Mouse (Mus musculus) forebrain, embryonic 16.5 days (tissue): ENCODE measurements around the gene Gm45213. TPM values are rescaled to one million over a fixed set of nuclear protein-coding genes. Genes with fewer than 3 reads are reported as not detected.

Experiments used
- ATAC-seq: fragments of 200-750 bp; cut with Nextera tagmentation; 2 replicates; pipeline ENCODE4 v1.8.0; 2017; ENCODE audit warnings: mild to moderate bottlenecking, moderate library complexity
- H3K27ac ChIP-seq: fragments of 300-500 bp; sonication (generic); 2 replicates; pipeline ENCODE4 v1.5.1; 2014; ENCODE audit warnings: low read length, control low read depth
- H3K27me3 ChIP-seq: fragments of 300-500 bp; sonication (generic); replicated peaks from 2 replicates; pipeline ENCODE4 v1.6.1; 2014; ENCODE audit warnings: low read length; ENCODE audit not compliant: control insufficient read depth, insufficient read depth
- H3K36me3 ChIP-seq: fragments of 300-500 bp; sonication (generic); 2 replicates; pipeline ENCODE4 v1.6.1; 2014; ENCODE audit not compliant: control insufficient read depth, insufficient read depth
- H3K4me1 ChIP-seq: fragments of 300-500 bp; sonication (generic); replicated peaks from 2 replicates; pipeline ENCODE4 v1.6.1; 2014; ENCODE audit warnings: low read length; ENCODE audit not compliant: control insufficient read depth, insufficient read depth
- H3K4me2 ChIP-seq: fragments of 300-500 bp; sonication (generic); 2 replicates; pipeline ENCODE4 v1.6.1; 2014; ENCODE audit warnings: mild to moderate bottlenecking, low read length, control low read depth
- H3K4me3 ChIP-seq: fragments of 300-500 bp; sonication (generic); replicated peaks from 2 replicates; pipeline ENCODE4 v1.5.1; 2014; ENCODE audit warnings: mild to moderate bottlenecking, low read length, control low read depth
- H3K9ac ChIP-seq: fragments of 300-500 bp; sonication (generic); replicated peaks from 2 replicates; pipeline ENCODE4 v1.6.1; 2014; ENCODE audit warnings: low read depth, low read length, control low read depth
- H3K9me3 ChIP-seq: fragments of 300-500 bp; sonication (generic); 2 replicates; pipeline ENCODE4 v1.6.1; 2016; ENCODE audit warnings: low read length; ENCODE audit not compliant: control insufficient read depth
- WGBS: fragments of 180-500 bp; shearing (Covaris S2); extraction: QIAGEN DNeasy Blood & Tissue Kit; methylation state at CpG from one replicate; pipeline ENCODE4 v1.1.7; 2014; 5-methylcytosine and 5-hydroxymethylcytosine counted together
- polyA plus RNA-seq: library from polyadenylated mRNA; unstranded; fragments of >200 nt; fragmentation: Nextera tagmentation; extraction: Ambion mirVana; gene quantifications from 2 replicates; pipeline ENCODE4 v1.2.1, GENCODE M21; 2015

The Gm45213 gene
- polyA plus RNA-seq, 1 experiment from 2014 or later = not detected

GRCm38 (mm10) chr7:66076411-66076810, 33.0 kb downstream of the Gm45213 start:
- Histone ChIP-seq H3K9me3 (no peaks in the 10 kb centered on the region), H3K27ac (0 out of 2 replicates have a peak overlapping the region, but pooled peaks have one; percentile 16), H3K4me1 (peaks cover 20% of the 10 kb centered on the region), H3K4me3 (no peak overlapping the region), H3K27me3 (no peaks in the 10 kb centered on the region), H3K4me2 (no peak overlapping the region), H3K9ac (no peak overlapping the region), H3K36me3 (peaks cover 23% of the 10 kb centered on the region; the same call in 1 of the 2 replicates)
- 63% methylated on average over 2 of the region's 2 CpGs for WGBS
- ATAC-seq = no peak

- H3K27me3 ChIP-seq = no peaks in the 10 kb centered on the region
- peak; percentile 100 for ATAC-seq
- under 1% methylated on average over 64 of the region's 65 CpGs for WGBS
- H3K4me2 ChIP-seq = peak within 1 kb of the TSS; percentile 96
- H3K36me3 ChIP-seq = peaks cover 24% of the 10 kb centered on the region
- peak within 1 kb of the TSS; percentile 71 for H3K9ac ChIP-seq
- H3K4me1 ChIP-seq = peaks cover 20% of the 10 kb centered on the region
- no peaks in the 10 kb centered on the region for H3K9me3 ChIP-seq
- H3K4me3 ChIP-seq = peak within 1 kb of the TSS; percentile 95
- peak within 1 kb of the TSS; percentile 79 for H3K27ac ChIP-seq
Measured at GRCm38 (mm10) chr7:66079364-66080230, 36.2 kb downstream of the Gm45213 start, which contains the start of gene Selenos. Gene Selenos (plus strand): TSS chr7:66079649.

GRCm38 (mm10) chr7:66080231-66080613, 36.8 kb downstream of the Gm45213 start:
- Histone ChIP-seq H3K36me3 (peaks cover 23% of the 10 kb centered on the region), H3K9ac (peak overlapping the region; percentile 71), H3K27ac (no peak overlapping the region), H3K4me3 (peak overlapping the region; percentile 95), H3K9me3 (no peaks in the 10 kb centered on the region), H3K4me2 (peak overlapping the region; percentile 96), H3K27me3 (no peaks in the 10 kb centered on the region), H3K4me1 (peaks cover 20% of the 10 kb centered on the region)
- 41% methylated on average over 5 of the region's 5 CpGs for WGBS
- ATAC-seq = no peak

- 86% methylated on average over 6 of the region's 6 CpGs for WGBS
- Histone ChIP-seq H3K9me3 (no peaks in the 10 kb centered on the region), H3K36me3 (peaks cover 40% of the 10 kb centered on the region), H3K9ac (no peak overlapping the region), H3K27ac (no peak overlapping the region), H3K4me2 (no peak overlapping the region), H3K27me3 (no peaks in the 10 kb centered on the region), H3K4me1 (peaks cover 14% of the 10 kb centered on the region), H3K4me3 (no peak overlapping the region)
- no peak for ATAC-seq
Measured at GRCm38 (mm10) chr7:66083757-66084156, 40.4 kb downstream of the Gm45213 start.

GRCm38 (mm10) chr7:66084546-66084945, 41.1 kb downstream of the Gm45213 start:
- Histone ChIP-seq H3K27ac (no peak overlapping the region), H3K4me1 (peaks cover 12% of the 10 kb centered on the region), H3K36me3 (peaks cover 46% of the 10 kb centered on the region), H3K9me3 (no peaks in the 10 kb centered on the region), H3K4me3 (no peak overlapping the region), H3K27me3 (no peaks in the 10 kb centered on the region), H3K9ac (no peak overlapping the region), H3K4me2 (no peak overlapping the region)
- WGBS = 87% methylated on average over 7 of the region's 7 CpGs
- ATAC-seq = no peak

GRCm38 (mm10) chr7:66087652-66088051, 44.2 kb downstream of the Gm45213 start:
- WGBS = 94% methylated on average over 4 of the region's 4 CpGs
- no peaks in the 10 kb centered on the region for H3K27me3 ChIP-seq
- no peaks in the 10 kb centered on the region for H3K9me3 ChIP-seq
- H3K36me3 ChIP-seq = peaks cover 57% of the 10 kb centered on the region
- no peak overlapping the region for H3K27ac ChIP-seq
- H3K4me2 ChIP-seq = no peak overlapping the region
- no peak overlapping the region for H3K4me3 ChIP-seq
- H3K9ac ChIP-seq = no peak overlapping the region
- no peaks in the 10 kb centered on the region for H3K4me1 ChIP-seq
- ATAC-seq = no peak

GRCm38 (mm10) chr7:66088077-66088476, 44.7 kb downstream of the Gm45213 start:
- H3K4me3 ChIP-seq = no peak overlapping the region
- H3K9me3 ChIP-seq = no peaks in the 10 kb centered on the region
- ATAC-seq = no peak
- no peak overlapping the region for H3K9ac ChIP-seq
- WGBS = 89% methylated on average over 2 of the region's 2 CpGs
- no peak overlapping the region for H3K27ac ChIP-seq
- H3K27me3 ChIP-seq = no peaks in the 10 kb centered on the region
- H3K4me1 ChIP-seq = no peaks in the 10 kb centered on the region
- peaks cover 55% of the 10 kb centered on the region for H3K36me3 ChIP-seq
- H3K4me2 ChIP-seq = no peak overlapping the region

- H3K27me3 ChIP-seq = no peaks in the 10 kb centered on the region
- 73% methylated on average over 11 of the region's 11 CpGs for WGBS
- H3K27ac ChIP-seq = no peak overlapping the region
- no peak overlapping the region for H3K4me3 ChIP-seq
- H3K4me2 ChIP-seq = no peak overlapping the region
- no peak overlapping the region for H3K9ac ChIP-seq
- no peak for ATAC-seq
- peaks cover 37% of the 10 kb centered on the region for H3K36me3 ChIP-seq
- no peaks in the 10 kb centered on the region for H3K9me3 ChIP-seq
- H3K4me1 ChIP-seq = no peaks in the 10 kb centered on the region
Measured at GRCm38 (mm10) chr7:66090676-66091190, 47.3 kb downstream of the Gm45213 start.

- Histone ChIP-seq H3K4me3 (no peak overlapping the region), H3K27me3 (no peaks in the 10 kb centered on the region), H3K9ac (no peak overlapping the region), H3K4me2 (no peak overlapping the region), H3K27ac (no peak overlapping the region), H3K4me1 (no peaks in the 10 kb centered on the region), H3K36me3 (peaks cover 32% of the 10 kb centered on the region), H3K9me3 (no peaks in the 10 kb centered on the region)
- peak; percentile 20; the same call in 1 of the 2 replicates for ATAC-seq
- WGBS = 90% methylated on average over 7 of the region's 7 CpGs
Measured at GRCm38 (mm10) chr7:66091553-66091952, 48.2 kb downstream of the Gm45213 start.
